Mouse (Mus musculus): Measurements from ENCODE around the gene Otub2.

GRCm38 (mm10) chr12:103389982-103390381, 1.5 kb downstream of the Otub2 start:
- TF ChIP-seq CTCF (IDR thresholded peaks at IDR 0.05; ENCODE audit: low read depth, low read length): no peak
- no peak for TF ChIP-seq POLR2A (IDR thresholded peaks at IDR 0.05; ENCODE audit: borderline replicate concordance, low read depth, low read length)
